Mouse (Mus musculus) G1E (cell line): ENCODE measurements at regions not wholly inside any gene's neighbourhood (a gene's known extent, or its start where the extent isn't known, plus 50 kb on each side); places are given as distances from the start of the nearest gene placed in this dataset.

Experiments
- ATAC-seq: 2 replicates; pipeline ENCODE4 v1.8.0; 2016; ENCODE audit warnings: mild to moderate bottlenecking; ENCODE audit not compliant: insufficient number of reproducible peaks, poor library complexity, low FRiP score, severe bottlenecking; ENCODE audit errors: extremely low read depth
- DNase-seq: peaks from one replicate; pipeline ENCODE4 v3.0.0; 2012; ENCODE audit warnings: low spot score
- H3K27me3 ChIP-seq: 2 replicates; pipeline ENCODE4 v1.6.1; 2012; ENCODE audit warnings: mild to moderate bottlenecking, low read length, inconsistent platforms; ENCODE audit not compliant: insufficient read depth
- H3K36me3 ChIP-seq: replicated peaks from 2 replicates; pipeline ENCODE3; 2012; ENCODE audit warnings: mild to moderate bottlenecking, inconsistent platforms
- H3K4me1 ChIP-seq: 2 replicates; pipeline ENCODE4 v1.6.1; 2012; ENCODE audit warnings: low read depth, low read length, inconsistent platforms, mixed read lengths; ENCODE audit not compliant: insufficient read depth
- H3K4me3 ChIP-seq: 2 replicates; pipeline ENCODE4 v1.5.1; 2012; ENCODE audit warnings: low read depth, mild to moderate bottlenecking, inconsistent platforms, low read length, moderate library complexity, mixed read lengths
- H3K9me3 ChIP-seq: replicated peaks from 2 replicates; pipeline ENCODE4 v1.6.1; 2012; ENCODE audit warnings: inconsistent platforms
- CTCF ChIP-seq: IDR thresholded peaks from 2 replicates; pipeline ENCODE4 v1.5.1; 2012; ENCODE audit warnings: low read depth, low read length, inconsistent platforms, mixed read lengths
- GATA1 ChIP-seq: IDR thresholded peaks from 2 replicates; pipeline ENCODE4 v1.6.1; 2012; ENCODE audit warnings: borderline replicate concordance, low read length, inconsistent platforms, mixed read lengths
- GATA2 ChIP-seq: IDR thresholded peaks from 2 replicates; pipeline ENCODE4 v1.6.1; 2012; ENCODE audit warnings: low read depth, low read length, inconsistent platforms, borderline replicate concordance
- POLR2AphosphoS5 ChIP-seq: IDR thresholded peaks from 2 replicates; pipeline ENCODE4 v1.6.1; 2012; ENCODE audit warnings: low read depth, low read length, inconsistent platforms; ENCODE audit not compliant: insufficient replicate concordance
- TAL1 ChIP-seq: conservative IDR thresholded peaks from 2 replicates; pipeline ENCODE4 v1.6.1; 2012; ENCODE audit warnings: low read depth, low read length, inconsistent platforms, mixed read lengths

- no peak for ATAC-seq
Observed at GRCm38 (mm10) chr1:125165226-125165625, 270.3 kb downstream of the Actr3 start.

GRCm38 (mm10) chr1:125158481-125158880 lies 277.0 kb downstream of the Actr3 start:
- H3K27me3 ChIP-seq: no peaks in the 10 kb centered on the region
- no peak for ATAC-seq
- H3K4me3 ChIP-seq: no peak overlapping the region

More at GRCm38 (mm10) chr1:125165226-125165625, 270.3 kb downstream of the Actr3 start:
- DNase-seq: no peak
- no peak for TF ChIP-seq POLR2AphosphoS5
- TF ChIP-seq GATA1: no peak
- no peak for TF ChIP-seq GATA2
- no peak for TF ChIP-seq CTCF
- TF ChIP-seq TAL1: no peak
- no peaks in the 10 kb centered on the region for H3K27me3 ChIP-seq
- peaks cover 24% of the 10 kb centered on the region for H3K9me3 ChIP-seq
- no peak overlapping the region for H3K4me3 ChIP-seq
- no peaks in the 10 kb centered on the region for H3K4me1 ChIP-seq
- no peaks in the 10 kb centered on the region for H3K36me3 ChIP-seq

GRCm38 (mm10) chr1:125156093-125156492 lies 279.4 kb downstream of the Actr3 start:
- DNase-seq: no peak
- no peak for TF ChIP-seq GATA1
- TF ChIP-seq TAL1: no peak
- no peak for TF ChIP-seq POLR2AphosphoS5
- H3K27me3 ChIP-seq: no peaks in the 10 kb centered on the region
- no peak for ATAC-seq
- H3K4me1 ChIP-seq: no peaks in the 10 kb centered on the region
- H3K9me3 ChIP-seq: peaks cover 21% of the 10 kb centered on the region
- no peaks in the 10 kb centered on the region for H3K36me3 ChIP-seq
- no peak overlapping the region for H3K4me3 ChIP-seq

More at GRCm38 (mm10) chr1:125158481-125158880, 277.0 kb downstream of the Actr3 start:
- TF ChIP-seq POLR2AphosphoS5 (no peak), GATA2 (no peak), CTCF (no peak), TAL1 (no peak), GATA1 (no peak)
- Histone ChIP-seq H3K4me1 (no peaks in the 10 kb centered on the region), H3K9me3 (peaks cover 28% of the 10 kb centered on the region), H3K36me3 (no peaks in the 10 kb centered on the region)
- DNase-seq: no peak

- TF ChIP-seq TAL1 (no peak), GATA1 (no peak), GATA2 (no peak), POLR2AphosphoS5 (no peak), CTCF (no peak)
- DNase-seq (no peak), ATAC-seq (no peak)
- Histone ChIP-seq H3K4me1 (no peaks in the 10 kb centered on the region), H3K9me3 (peaks cover 25% of the 10 kb centered on the region), H3K27me3 (no peaks in the 10 kb centered on the region), H3K4me3 (no peak overlapping the region), H3K36me3 (no peaks in the 10 kb centered on the region)
Observed at GRCm38 (mm10) chr1:125149817-125150216, 285.7 kb downstream of the Actr3 start.

- TF ChIP-seq GATA1 (no peak), CTCF (no peak), POLR2AphosphoS5 (no peak), GATA2 (no peak), TAL1 (no peak)
- H3K36me3 ChIP-seq: no peaks in the 10 kb centered on the region
- no peaks in the 10 kb centered on the region for H3K4me1 ChIP-seq
- no peaks in the 10 kb centered on the region for H3K27me3 ChIP-seq
- ATAC-seq (no peak), DNase-seq (no peak)
- H3K4me3 ChIP-seq: no peak overlapping the region
- peaks cover 36% of the 10 kb centered on the region for H3K9me3 ChIP-seq
Observed at GRCm38 (mm10) chr1:125123861-125124260, 311.7 kb downstream of the Actr3 start.

GRCm38 (mm10) chr1:125100596-125100995 lies 334.9 kb downstream of the Actr3 start:
- H3K36me3 ChIP-seq: no peaks in the 10 kb centered on the region
- no peaks in the 10 kb centered on the region for H3K27me3 ChIP-seq
- no peak for TF ChIP-seq POLR2AphosphoS5
- TF ChIP-seq CTCF: no peak
- no peak for TF ChIP-seq GATA1
- TF ChIP-seq GATA2: no peak
- TF ChIP-seq TAL1: no peak
- H3K9me3 ChIP-seq: peaks cover 23% of the 10 kb centered on the region
- no peaks in the 10 kb centered on the region for H3K4me1 ChIP-seq
- DNase-seq (no peak), ATAC-seq (no peak)
- H3K4me3 ChIP-seq: no peak overlapping the region

- Histone ChIP-seq H3K4me3 (no peak overlapping the region), H3K9me3 (peaks cover 16% of the 10 kb centered on the region), H3K36me3 (no peaks in the 10 kb centered on the region), H3K4me1 (no peaks in the 10 kb centered on the region), H3K27me3 (no peaks in the 10 kb centered on the region)
- DNase-seq: no peak
- ATAC-seq: no peak
- no peak for TF ChIP-seq GATA2
- TF ChIP-seq CTCF: no peak
- TF ChIP-seq GATA1: no peak
- TF ChIP-seq TAL1: no peak
- TF ChIP-seq POLR2AphosphoS5: no peak
Observed at GRCm38 (mm10) chr1:125084906-125085305, 350.6 kb downstream of the Actr3 start.
